Mouse (Mus musculus): ENCODE results near the gene Lin28a.
A peak's percentile ranks its signal among the peaks of the same experiment; 100 is the strongest.

GRCm38 (mm10) chr4:133967866-133968149 is 50.8 kb downstream of the Lin28a start:
- TF ChIP-seq ZC3H11A (IDR thresholded peaks at IDR 0.05; ENCODE audit: low read depth, low read length) (no peak), CTCF (IDR thresholded peaks at IDR 0.05 in 2 of 3, conservative IDR thresholded peaks at IDR 0.05 in 1 of 3; ENCODE audit: control insufficient read depth in 1 of 3, insufficient read depth in 1 of 3, low read depth in 2 of 3, low read length in 3 of 3, poor library complexity in 1 of 3, severe bottlenecking in 1 of 3) (no peak), POLR2A (IDR thresholded peaks at IDR 0.05; ENCODE audit: control insufficient read depth in 1 of 2, insufficient read depth in 1 of 2, low read depth in 1 of 2, low read length in 2 of 2, poor library complexity in 1 of 2) (peak; percentile 63 to 71; a peak in 3 of 4 replicates), MAZ (IDR thresholded peaks at IDR 0.05; ENCODE audit: low read depth, low read length) (peak; percentile 65), ZMIZ1 (IDR thresholded peaks at IDR 0.05; ENCODE audit: low read depth, low read length) (no peak)

Measured in MEL (cell line).